Mouse (Mus musculus) neural tube, embryonic 11.5 days (tissue): ENCODE results near the gene Ndufab1. TPM values are rescaled to one million over a fixed set of nuclear protein-coding genes. Genes with fewer than 3 reads are reported as not detected.

Source experiments
- ATAC-seq: fragments of 200-750 bp; cut with Nextera tagmentation; 2 replicates; pipeline ENCODE4 v1.8.0; 2017; ENCODE audit warnings: moderate number of reproducible peaks, mild to moderate bottlenecking, moderate TSS enrichment, moderate library complexity; ENCODE audit not compliant: insufficient read depth, low FRiP score, low TSS enrichment
- DNase-seq: peaks from one replicate; pipeline ENCODE4 v3.0.0-alpha.2; 2015; ENCODE audit warnings: low spot score
- H3K27ac ChIP-seq: fragments of 300-500 bp; sonication (generic); 2 replicates; pipeline ENCODE4 v1.5.1; 2014; ENCODE audit warnings: low read depth, mild to moderate bottlenecking, low read length
- H3K27me3 ChIP-seq: fragments of 300-500 bp; sonication (generic); 2 replicates; pipeline ENCODE4 v1.6.1; 2014; ENCODE audit warnings: mild to moderate bottlenecking, low read length, mixed read lengths; ENCODE audit not compliant: control insufficient read depth, insufficient read depth
- H3K36me3 ChIP-seq: fragments of 300-500 bp; sonication (generic); 2 replicates; pipeline ENCODE4 v1.6.1; 2014; ENCODE audit warnings: mild to moderate bottlenecking, low read length, moderate library complexity, mixed read lengths; ENCODE audit not compliant: control insufficient read depth, insufficient read depth
- H3K4me1 ChIP-seq: fragments of 300-500 bp; sonication (generic); 2 replicates; pipeline ENCODE4 v1.6.1; 2014; ENCODE audit warnings: low read length, mixed read lengths; ENCODE audit not compliant: control insufficient read depth, insufficient read depth
- H3K4me2 ChIP-seq: fragments of 300-500 bp; sonication (generic); 2 replicates; pipeline ENCODE4 v1.6.1; 2014; ENCODE audit warnings: low read depth, mild to moderate bottlenecking, moderate library complexity
- H3K4me3 ChIP-seq: fragments of 300-500 bp; sonication (generic); 2 replicates; pipeline ENCODE4 v1.5.1; 2014; ENCODE audit warnings: low read depth, low read length
- H3K9ac ChIP-seq: fragments of 300-500 bp; sonication (generic); 2 replicates; pipeline ENCODE4 v1.6.1; 2014; ENCODE audit warnings: mild to moderate bottlenecking, low read length
- H3K9me3 ChIP-seq: fragments of 300-500 bp; sonication (generic); 2 replicates; pipeline ENCODE4 v1.6.1; 2016; ENCODE audit warnings: low read length; ENCODE audit not compliant: control insufficient read depth
- WGBS: fragments of 180-500 bp; shearing (Covaris S2); extraction: QIAGEN DNeasy Blood & Tissue Kit; methylation state at CpG from one replicate; pipeline ENCODE4 v1.1.7; 2014; 5-methylcytosine and 5-hydroxymethylcytosine counted together
- polyA plus RNA-seq: library from polyadenylated mRNA; unstranded; fragments of >200 nt; fragmentation: Nextera tagmentation; extraction: Ambion mirVana; gene quantifications from 2 replicates; pipeline ENCODE4 v1.2.1, GENCODE M21; 2014

Ndufab1 gene
- polyA plus RNA-seq, 1 experiment from 2014 or later: 695 TPM

- Histone ChIP-seq H3K36me3 (peaks cover 13% of the 10 kb centered on the region), H3K4me3 (no peak overlapping the region)
- 95% methylated on average over 11 of the region's 11 CpGs for WGBS
These were observed 14.3 kb downstream of the Ndufab1 start for GRCm38 (mm10) chr7:122087195-122087982.

DNA sequence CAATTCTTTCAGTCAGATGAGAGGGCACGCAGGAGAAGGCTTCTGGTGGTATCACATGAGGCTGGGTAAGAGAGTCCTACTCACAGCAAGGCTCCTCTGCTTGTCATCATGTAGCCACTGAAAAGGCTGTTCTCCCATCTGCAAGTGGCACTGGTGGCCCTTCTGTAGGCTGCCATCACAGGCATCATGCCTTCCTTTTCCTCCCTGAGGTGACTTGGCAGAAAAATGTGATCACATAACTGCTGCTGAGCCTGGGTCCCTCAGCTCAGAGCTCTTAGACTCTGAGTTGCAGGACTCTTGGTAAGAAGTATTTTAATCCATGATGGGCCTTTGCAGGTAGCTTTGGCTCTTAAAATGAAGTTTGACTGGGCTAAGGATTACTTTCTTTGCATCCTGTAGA lies 20.6 kb downstream of the Ndufab1 start:
- no peaks in the 10 kb centered on the region for H3K27me3 ChIP-seq
- H3K27ac ChIP-seq: no peak overlapping the region
- H3K9ac ChIP-seq: no peak overlapping the region
- peaks cover 11% of the 10 kb centered on the region for H3K36me3 ChIP-seq
- no peaks in the 10 kb centered on the region for H3K9me3 ChIP-seq
- no peaks in the 10 kb centered on the region for H3K4me1 ChIP-seq
- H3K4me3 ChIP-seq: no peak overlapping the region
- DNase-seq (no peak), ATAC-seq (no peak)
- WGBS: 92% methylated on average over 1 of the region's 1 CpGs
- no peak overlapping the region for H3K4me2 ChIP-seq

More at GRCm38 (mm10) chr7:122087195-122087982, 14.3 kb downstream of the Ndufab1 start:
- Histone ChIP-seq H3K9me3 (no peaks in the 10 kb centered on the region), H3K4me1 (no peaks in the 10 kb centered on the region), H3K4me2 (no peak overlapping the region), H3K27me3 (no peaks in the 10 kb centered on the region), H3K27ac (no peak overlapping the region), H3K9ac (no peak overlapping the region)
- no peak for DNase-seq
- no peak for ATAC-seq

GRCm38 (mm10) chr7:122079798-122080554 lies 21.7 kb downstream of the Ndufab1 start:
- WGBS: 95% methylated on average over 8 of the region's 8 CpGs
- no peak overlapping the region for H3K4me2 ChIP-seq
- DNase-seq (no peak), ATAC-seq (no peak)
- H3K27ac ChIP-seq: no peak overlapping the region
- H3K36me3 ChIP-seq: peaks cover 17% of the 10 kb centered on the region
- no peaks in the 10 kb centered on the region for H3K4me1 ChIP-seq
- H3K9me3 ChIP-seq: no peaks in the 10 kb centered on the region
- H3K4me3 ChIP-seq: no peak overlapping the region
- H3K9ac ChIP-seq: no peak overlapping the region
- no peaks in the 10 kb centered on the region for H3K27me3 ChIP-seq

DNA sequence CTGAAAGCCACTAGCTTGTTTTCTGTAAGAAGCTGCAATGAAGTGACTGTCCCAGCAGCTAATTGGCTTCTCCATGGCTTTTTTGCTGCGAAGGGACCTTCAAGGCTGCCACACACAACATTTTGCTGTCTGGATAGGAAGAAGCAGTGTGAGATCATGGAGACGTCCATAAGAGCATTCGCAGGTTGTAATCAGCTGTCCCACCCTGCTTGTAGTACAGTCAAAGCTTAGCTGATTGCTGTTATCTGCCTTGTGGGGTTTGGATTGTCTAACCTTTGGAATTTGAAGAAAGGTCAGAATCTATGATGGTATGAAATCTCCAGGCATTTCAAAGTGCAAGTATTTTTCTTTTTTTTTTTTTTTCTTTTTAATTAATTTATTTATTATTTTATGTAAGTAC lies 27.3 kb downstream of the Ndufab1 start:
- DNase-seq (no peak), ATAC-seq (no peak)
- WGBS: 81% methylated on average over 3 of the region's 3 CpGs
- Histone ChIP-seq H3K4me2 (no peak overlapping the region), H3K27ac (no peak overlapping the region), H3K27me3 (no peaks in the 10 kb centered on the region), H3K9ac (no peak overlapping the region), H3K36me3 (peaks cover 18% of the 10 kb centered on the region), H3K9me3 (no peaks in the 10 kb centered on the region), H3K4me1 (no peaks in the 10 kb centered on the region), H3K4me3 (no peak overlapping the region)

GRCm38 (mm10) chr7:122067517-122068381 lies 33.9 kb downstream of the Ndufab1 start:
- H3K4me1 ChIP-seq: peaks cover 13% of the 10 kb centered on the region
- H3K27ac ChIP-seq: peak overlapping the region; percentile 89
- ATAC-seq: peak; percentile 46
- H3K9ac ChIP-seq: peak overlapping the region; percentile 98
- H3K9me3 ChIP-seq: no peaks in the 10 kb centered on the region
- peak overlapping the region; percentile 82 for H3K4me2 ChIP-seq
- 2% methylated on average over 50 of the region's 58 CpGs for WGBS
- H3K4me3 ChIP-seq: peak overlapping the region; percentile 100
- H3K36me3 ChIP-seq: peaks cover 4% of the 10 kb centered on the region
- H3K27me3 ChIP-seq: no peaks in the 10 kb centered on the region
- DNase-seq: peak; percentile 33

DNA sequence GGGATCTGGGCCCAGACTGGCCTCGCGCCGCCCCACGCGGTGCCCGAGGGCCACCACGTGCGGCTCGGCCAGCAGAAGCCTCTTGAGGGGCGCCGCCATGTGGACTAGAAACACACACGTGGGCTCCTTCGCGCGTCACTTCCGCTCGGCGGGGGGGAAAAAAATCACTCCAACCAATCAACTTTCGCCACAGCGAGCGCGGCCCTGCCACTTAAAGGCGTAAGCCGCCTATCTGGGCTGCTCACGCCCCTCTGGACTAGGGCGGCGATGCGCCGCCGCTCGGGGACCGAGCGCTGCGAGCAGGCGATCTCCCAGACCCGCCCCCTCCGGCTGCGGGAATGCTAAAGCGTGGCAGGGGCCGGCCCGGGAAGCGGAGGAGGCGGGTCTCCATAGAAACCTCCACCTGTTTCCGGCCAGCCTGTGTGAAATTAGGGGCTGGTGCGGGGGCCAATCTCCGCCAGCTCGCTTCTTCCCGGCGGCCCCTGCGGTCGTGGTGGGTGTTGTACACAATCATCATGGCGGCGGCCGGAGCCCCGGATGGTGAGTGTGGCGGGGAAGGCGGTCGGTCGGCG lies 34.7 kb downstream of the Ndufab1 start, which contains the start of the genes Ubfd1 and Ears2:
Gene Ubfd1, plus strand, starts transcription at position 231 of the 572 bp plus-strand sequence.
Gene Ears2, minus strand, starts transcription at position 319 of the 572 bp plus-strand sequence.
- peak; percentile 96 for DNase-seq
- Histone ChIP-seq H3K4me3 (peak within 1 kb of the TSS; percentile 100), H3K36me3 (peaks cover 2% of the 10 kb centered on the region), H3K9me3 (no peaks in the 10 kb centered on the region), H3K27ac (peak within 1 kb of the TSS; percentile 89), H3K4me1 (peaks cover 13% of the 10 kb centered on the region), H3K27me3 (no peaks in the 10 kb centered on the region), H3K9ac (peak within 1 kb of the TSS; percentile 98), H3K4me2 (peak within 1 kb of the TSS; percentile 82)
- ATAC-seq: peak; percentile 98
- 0% methylated on average over 51 of the region's 60 CpGs for WGBS

GRCm38 (mm10) chr7:122066102-122066944 lies 35.4 kb downstream of the Ndufab1 start:
- peak overlapping the region; percentile 89 for H3K27ac ChIP-seq
- H3K4me1 ChIP-seq: peaks cover 13% of the 10 kb centered on the region
- WGBS: 22% methylated on average over 31 of the region's 31 CpGs
- H3K4me3 ChIP-seq: peak overlapping the region; percentile 100
- H3K27me3 ChIP-seq: no peaks in the 10 kb centered on the region
- H3K4me2 ChIP-seq: peak overlapping the region; percentile 82
- peak overlapping the region; percentile 98 for H3K9ac ChIP-seq
- H3K36me3 ChIP-seq: no peaks in the 10 kb centered on the region
- H3K9me3 ChIP-seq: no peaks in the 10 kb centered on the region
- DNase-seq (peak; percentile 31), ATAC-seq (no peak)
